Mouse (Mus musculus): ENCODE data around the gene Mindy4.

DNA sequence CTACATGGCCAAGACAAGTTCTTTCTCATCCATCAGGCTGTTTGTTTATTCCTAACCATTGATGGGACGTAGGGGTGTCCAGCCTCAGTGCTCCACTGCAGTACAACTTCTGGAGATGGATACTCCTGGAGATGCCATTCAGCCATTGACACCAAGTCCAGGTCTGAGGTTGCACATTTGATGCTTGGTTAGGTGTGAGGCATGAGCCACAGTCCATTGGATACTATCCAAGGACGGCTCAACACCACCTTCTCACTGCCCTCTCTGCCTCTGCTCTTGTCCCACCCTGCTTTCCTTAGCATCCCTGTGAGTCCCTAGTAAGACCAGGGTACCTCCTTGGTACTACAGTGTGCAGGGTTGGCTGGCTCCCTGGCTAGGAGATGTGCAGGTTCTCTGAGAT lies 96.7 kb downstream of the Mindy4 start:
- no peak for TF ChIP-seq MAFK (IDR thresholded peaks at IDR 0.05; ENCODE audit: borderline replicate concordance, low read depth, low read length)
- no peak for TF ChIP-seq USF1 (IDR thresholded peaks at IDR 0.05; ENCODE audit: low read depth, low read length)
- no peak for TF ChIP-seq MAX (IDR thresholded peaks at IDR 0.05; ENCODE audit: low read length)
- no peak for TF ChIP-seq E2F4 (IDR thresholded peaks at IDR 0.05; ENCODE audit: borderline replicate concordance, low read depth, low read length)
- no peak for TF ChIP-seq JUND (IDR thresholded peaks at IDR 0.05; ENCODE audit: low read depth, low read length)
- TF ChIP-seq MYC (IDR thresholded peaks at IDR 0.05; ENCODE audit: low read depth, low read length), result no peak
- TF ChIP-seq POLR2A (IDR thresholded peaks at IDR 0.05; ENCODE audit: control insufficient read depth in 1 of 2, insufficient read depth in 1 of 2, low read depth in 1 of 2, low read length in 2 of 2, poor library complexity in 1 of 2), result no peak
- no peak for TF ChIP-seq NELFE (IDR thresholded peaks at IDR 0.05; ENCODE audit: low read depth, low read length)
- TF ChIP-seq CTCF (IDR thresholded peaks at IDR 0.05 in 2 of 3, conservative IDR thresholded peaks at IDR 0.05 in 1 of 3; ENCODE audit: control insufficient read depth in 1 of 3, insufficient read depth in 1 of 3, low read depth in 2 of 3, low read length in 3 of 3, poor library complexity in 1 of 3, severe bottlenecking in 1 of 3), result no peak
- TF ChIP-seq MAZ (IDR thresholded peaks at IDR 0.05; ENCODE audit: low read depth, low read length), result no peak
- TF ChIP-seq GATA1 (IDR thresholded peaks at IDR 0.05; ENCODE audit: low read depth, low read length), result no peak
- no peak for TF ChIP-seq POLR2AphosphoS2 (IDR thresholded peaks at IDR 0.05; ENCODE audit: low read length)

Data from MEL (cell line).